Mouse (Mus musculus) cerebellum, postnatal 4 days (tissue): ENCODE results near the gene Tns1.
A peak's percentile ranks its signal among the peaks of the same experiment; 100 is the strongest.

Experiments
- DNase-seq, 2 experiments: peaks; one replicate each; pipeline ENCODE4 v3.0.0; 2022; ENCODE audit warnings: low spot score in 2 of 2, mixed read lengths in 1 of 2

The Tns1 gene

DNA sequence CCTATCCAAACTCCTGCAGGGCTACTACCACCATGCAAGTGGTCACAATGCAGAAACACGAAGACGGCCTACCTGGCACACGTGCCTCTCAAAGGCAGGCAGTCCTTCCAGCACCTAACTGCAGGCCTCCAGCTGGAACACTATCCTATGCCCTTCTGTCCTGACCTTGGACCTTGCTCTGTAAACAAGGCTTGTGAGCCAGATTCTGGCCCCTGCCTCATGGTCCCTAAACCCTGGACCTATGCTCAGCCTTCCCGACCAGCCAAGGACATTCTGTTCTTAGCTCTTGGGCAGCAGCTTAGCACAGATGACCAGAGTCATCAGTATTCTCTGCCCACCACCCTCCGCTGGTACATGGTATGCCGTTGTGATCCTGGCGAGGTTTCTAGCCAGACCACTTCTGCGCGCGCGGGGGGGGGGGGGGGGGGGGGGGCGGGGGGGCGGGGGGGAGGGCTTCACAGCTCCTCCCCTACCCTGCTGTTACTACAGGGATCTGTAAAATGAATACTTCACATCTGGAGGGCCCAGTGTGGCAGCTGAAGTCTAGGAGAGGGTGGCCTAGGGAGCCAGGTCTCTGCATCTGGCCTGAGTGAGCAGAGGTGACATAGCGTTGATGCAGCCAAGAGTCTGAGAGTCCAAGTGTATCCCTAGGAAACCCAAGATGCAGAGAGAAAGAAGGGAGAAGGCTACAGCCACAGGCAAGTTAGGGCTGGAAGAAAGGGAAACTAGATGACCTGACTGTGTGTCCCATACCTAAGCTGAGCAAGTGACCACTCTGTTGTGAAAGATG lies 109.5 kb downstream of the Tns1 start:
- DNase-seq: no peak

DNA sequence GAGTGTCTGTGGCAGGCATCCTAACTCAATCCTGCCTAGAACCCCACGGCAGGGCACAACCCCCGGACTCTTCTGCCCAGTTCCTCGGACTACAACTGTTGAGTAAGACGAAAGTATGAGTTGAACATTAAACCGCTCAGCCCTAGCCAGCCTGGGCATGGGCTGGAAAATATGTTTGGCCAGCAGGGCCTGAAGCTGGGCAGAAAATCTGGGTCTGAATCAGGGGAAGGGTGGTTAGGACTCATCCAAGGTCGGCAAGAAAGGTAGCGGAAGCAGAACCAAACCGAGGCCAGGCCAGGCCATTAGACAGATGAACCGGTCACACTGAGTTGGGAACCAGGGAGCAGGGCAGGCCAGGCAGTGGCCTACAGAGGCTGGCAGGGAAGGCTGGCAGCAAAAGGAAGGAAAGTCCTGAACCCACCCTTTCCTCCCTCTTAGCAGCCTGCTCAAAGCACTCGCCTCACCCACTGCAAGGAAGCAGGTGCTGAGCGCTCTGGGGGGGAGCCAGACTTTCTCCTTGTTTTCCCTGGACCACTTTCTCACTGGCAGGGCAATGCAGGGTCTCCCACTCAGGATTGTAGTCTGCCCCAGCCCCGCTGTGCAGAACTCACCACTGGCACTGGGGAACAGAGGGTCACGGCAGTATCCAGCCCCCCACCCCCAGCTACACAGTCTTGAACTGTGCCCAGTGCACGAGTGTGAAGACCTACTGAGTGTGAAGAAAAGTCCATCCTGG lies 110.8 kb downstream of the Tns1 start:
- no peak for DNase-seq

DNA sequence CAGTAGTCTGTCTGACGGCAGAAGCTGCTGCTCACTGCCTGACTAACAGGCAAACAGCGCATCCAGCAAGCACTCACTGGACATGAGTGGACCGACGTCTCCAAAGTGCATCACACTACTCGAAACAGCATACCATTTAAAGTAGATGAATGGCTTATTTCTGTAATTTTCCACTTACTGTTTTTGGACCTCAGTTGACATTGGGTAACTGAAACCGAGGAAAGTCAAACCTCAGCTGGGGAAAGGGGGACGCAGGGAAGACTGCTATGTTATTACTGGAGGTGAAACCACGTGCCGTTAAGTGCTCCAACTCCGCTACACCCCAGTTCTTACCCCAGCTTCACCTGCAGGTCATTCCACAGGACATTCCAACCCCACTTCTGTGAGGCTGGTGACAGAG lies 111.5 kb downstream of the Tns1 start:
- DNase-seq: no peak

DNA sequence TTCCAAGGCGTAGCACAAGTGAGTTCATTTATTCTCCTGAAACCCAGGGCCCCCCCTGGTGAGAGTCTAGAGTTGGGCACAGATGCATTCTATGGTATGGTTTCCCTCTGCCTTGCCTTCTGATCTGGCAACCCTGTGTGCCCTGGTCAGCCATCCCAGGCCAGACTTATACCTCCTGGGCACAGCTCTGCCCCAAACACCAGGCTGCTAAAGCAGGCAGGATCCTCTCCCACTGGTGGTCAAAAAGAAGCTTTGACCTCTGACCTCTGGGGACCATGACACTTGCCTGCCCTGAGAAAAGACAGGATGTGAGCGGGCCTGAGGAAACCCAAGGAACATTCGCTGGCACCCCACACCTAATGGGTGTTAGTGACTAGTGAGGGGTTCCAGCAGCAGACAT lies 114.8 kb downstream of the Tns1 start:
- no peak for DNase-seq

DNA sequence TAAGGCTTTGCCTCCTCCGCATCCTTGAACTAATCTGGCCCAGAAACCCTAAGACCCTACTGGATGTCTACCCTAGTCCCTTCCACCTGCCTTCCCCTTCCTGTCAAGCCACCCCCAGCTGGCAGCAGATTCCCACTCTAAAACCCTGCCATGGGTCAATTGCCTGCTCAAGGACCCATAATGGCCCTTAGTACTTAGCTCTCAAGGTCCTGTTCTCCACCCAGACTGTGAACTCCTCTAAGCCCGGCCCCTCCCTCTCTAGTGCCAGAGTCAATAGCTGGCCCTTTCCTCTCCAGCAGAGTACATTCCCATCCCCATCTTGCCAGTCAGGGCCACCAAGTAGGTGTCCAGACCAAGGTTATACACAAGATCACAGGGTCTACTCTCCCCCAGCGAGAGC lies 115.3 kb downstream of the Tns1 start:
- DNase-seq: no peak

DNA sequence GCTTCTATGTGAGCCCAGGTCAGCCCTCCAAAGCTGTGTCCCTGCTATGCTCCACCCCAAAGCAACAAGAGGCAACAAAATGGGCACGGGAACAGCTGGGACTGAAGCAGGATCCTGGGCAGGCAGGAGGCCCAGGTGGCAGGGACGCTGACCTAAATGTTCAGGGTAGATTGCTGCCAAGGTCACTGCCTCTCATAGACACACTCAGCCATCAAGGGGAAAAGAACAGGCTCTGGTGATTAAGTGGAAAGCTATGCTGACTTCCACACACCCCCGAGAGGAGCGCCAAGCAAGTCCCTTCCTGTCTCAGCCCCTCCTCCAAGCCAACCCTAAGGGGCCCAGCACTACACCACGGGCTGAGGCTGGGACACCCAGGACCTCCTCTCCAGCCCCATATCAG lies 115.8 kb downstream of the Tns1 start:
- DNase-seq: no peak

DNA sequence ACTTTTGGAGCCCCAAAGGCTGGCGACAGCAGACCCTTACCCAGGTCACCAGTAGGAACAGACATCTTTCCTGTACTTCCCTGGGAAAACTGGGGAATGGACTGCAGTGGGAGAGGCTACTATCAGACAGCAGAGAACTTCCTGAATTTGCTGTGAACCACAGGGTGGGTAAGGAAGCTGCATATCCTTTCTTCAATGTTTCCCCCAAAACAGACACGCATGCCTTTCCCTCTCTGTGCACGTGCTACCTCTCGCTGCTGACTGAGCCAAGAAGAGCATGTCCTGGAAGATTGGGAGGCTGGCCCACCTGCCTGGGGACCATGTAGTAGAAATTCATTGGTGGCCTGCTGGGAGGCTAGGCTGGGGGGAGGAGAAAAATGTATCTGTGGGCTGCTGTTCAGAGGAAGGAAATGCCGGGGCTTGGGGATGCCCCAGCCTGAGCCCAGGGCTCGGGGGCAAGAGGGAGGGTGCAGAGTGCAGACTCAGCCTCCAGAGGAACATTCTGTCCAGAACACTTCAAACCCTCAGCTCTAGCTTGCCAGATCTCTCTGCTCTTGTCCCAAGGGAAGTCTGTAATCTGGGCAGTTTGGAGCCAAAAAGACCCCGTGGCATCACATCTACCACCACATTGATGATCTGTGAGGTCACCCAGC lies 116.7 kb downstream of the Tns1 start:
- DNase-seq: no peak

DNA sequence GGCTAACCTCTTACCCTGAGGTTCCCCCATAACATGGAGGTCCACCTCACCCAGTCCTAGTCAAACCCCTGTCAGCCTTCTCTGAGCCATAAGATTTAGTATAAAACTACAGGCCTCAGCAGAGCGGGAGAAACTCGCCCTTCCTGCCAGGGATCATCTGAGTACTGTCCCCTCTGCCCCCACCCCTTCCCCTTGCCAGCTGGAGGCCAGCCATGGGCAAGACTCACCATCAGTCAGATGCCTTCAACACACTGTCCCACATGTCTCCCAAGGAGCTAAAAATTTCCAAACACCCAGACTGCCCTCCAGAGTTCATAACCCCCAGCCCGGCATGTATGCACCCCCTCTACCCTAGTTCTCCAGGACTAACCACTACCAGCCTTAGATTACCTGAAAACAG lies 119.2 kb downstream of the Tns1 start:
- no peak for DNase-seq

DNA sequence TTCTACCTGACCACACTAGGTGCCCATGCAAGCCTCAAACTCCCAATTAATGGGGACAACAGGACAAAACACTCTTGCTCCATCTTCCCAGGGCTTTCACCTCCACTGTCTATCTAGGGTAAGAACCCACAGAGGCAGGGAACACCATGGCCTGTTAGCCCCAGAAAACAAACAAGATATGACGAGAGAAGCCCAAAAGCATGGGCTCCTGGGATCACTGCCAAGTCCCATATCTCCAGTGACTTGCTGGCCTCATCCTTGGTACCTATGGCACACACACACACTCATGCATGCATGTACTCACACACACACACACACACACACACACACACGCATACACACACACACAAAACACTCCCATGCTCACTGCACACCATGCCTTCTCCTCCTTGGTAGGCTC lies 120.5 kb downstream of the Tns1 start:
- DNase-seq: no peak

DNA sequence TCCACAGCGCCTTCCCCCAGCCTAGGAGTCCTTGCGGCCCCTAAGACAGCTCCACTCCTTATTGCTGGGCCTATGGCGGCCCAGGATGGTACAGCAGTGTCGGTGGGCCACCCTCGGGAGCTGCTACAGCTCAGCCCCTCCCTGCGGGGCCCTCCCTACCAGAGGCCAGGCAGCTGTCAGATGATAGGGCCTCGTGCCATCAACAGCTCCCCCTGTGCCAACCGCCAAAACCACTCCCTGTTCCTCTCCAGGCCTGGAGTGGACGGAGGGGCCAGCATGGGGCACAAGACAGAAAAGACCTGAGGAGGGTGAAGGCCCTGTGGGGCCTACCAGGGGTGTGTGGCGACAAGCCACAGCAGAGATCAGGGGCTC lies 122.8 kb downstream of the Tns1 start:
- DNase-seq: no peak

DNA sequence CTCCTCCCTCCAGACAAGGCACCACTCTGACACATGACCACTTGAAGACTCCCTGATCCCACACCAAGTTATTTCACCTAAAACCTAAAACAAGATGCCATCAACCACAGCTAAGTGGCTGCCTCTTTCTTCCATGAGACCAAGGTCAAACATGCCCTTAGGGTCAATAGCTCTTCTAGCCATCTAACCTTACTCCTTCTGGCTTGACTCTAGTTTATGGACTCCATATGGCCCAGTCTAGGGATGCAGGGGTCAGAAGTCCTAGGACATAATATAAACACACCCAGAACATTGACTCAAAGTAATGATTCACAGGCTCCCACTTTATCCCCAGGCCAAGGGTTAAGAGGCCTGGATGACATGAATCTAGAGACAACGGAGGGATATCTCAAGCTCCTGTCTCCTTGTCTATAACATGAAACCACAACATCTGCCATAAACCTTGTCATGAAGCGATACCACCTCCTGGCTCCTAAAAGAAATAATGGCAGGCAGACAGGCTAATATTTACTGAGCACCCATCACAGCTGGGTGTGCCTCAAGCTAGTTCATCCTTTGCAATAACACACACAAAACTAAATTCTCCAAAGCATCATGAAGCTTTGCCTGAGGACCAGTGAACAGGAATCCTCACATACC lies 123.3 kb downstream of the Tns1 start:
- DNase-seq: no peak

DNA sequence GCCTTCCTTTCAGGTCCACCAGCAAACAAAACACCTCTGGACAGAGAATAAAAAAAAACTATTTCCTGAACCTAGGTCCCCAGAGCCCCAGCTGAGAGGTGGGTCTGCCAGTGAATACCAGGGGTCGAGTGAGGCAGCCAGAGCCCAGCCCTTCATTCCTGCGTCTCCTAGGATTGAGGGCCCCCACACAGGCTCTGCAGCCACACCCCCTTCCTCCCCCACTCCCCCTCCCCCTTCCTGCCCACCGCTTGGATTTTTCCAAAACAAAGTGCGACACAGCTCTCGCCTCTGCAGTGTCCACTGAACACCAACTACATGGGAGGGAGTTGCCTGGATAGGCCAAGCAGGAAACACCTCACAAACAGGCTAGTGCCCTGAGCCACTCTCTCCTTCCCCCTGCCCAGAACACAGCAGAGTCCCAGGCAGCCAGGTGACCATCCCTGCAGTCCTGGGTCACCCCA lies 124.0 kb downstream of the Tns1 start:
- no peak for DNase-seq

DNA sequence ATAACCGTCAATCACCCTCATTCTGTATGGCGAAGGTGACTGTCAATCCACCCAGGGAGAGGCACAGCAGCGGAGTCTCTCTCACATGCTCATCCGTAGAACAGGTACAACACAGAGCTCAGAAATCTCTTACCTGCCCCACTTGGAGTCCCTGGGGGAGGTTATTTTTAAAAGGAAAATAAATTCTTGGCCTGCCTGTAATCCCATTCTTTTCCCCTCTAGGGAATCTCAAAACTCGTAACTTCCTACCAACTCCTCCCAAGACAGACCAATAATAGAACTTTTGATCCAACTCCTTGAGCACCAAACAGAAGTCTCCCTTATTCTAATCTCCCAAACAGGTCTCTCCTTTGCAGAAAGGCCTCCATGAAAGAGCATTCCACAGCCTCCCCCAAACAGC lies 124.7 kb downstream of the Tns1 start:
- DNase-seq: no peak

DNA sequence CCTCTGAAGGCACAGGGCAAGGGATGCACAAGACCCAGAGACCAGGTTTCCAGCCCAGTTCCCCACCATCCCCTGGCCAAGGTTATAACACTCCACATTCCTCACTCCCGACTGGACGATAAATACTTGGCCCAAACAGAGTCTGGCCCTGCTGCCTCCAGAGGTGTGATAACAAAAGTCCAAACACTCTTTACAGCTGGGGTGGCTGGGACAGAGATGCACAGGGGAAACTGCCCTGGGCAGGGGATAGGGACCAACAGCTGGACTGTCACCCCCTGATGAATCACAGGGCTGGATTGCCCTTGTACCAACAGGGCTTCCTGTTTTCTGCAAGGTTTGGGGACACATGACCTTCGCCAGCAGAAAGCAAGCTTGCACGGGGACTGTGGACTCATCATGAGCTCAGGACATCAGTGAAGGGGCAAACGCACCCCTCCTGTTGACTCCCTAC lies 125.3 kb downstream of the Tns1 start:
- no peak for DNase-seq

DNA sequence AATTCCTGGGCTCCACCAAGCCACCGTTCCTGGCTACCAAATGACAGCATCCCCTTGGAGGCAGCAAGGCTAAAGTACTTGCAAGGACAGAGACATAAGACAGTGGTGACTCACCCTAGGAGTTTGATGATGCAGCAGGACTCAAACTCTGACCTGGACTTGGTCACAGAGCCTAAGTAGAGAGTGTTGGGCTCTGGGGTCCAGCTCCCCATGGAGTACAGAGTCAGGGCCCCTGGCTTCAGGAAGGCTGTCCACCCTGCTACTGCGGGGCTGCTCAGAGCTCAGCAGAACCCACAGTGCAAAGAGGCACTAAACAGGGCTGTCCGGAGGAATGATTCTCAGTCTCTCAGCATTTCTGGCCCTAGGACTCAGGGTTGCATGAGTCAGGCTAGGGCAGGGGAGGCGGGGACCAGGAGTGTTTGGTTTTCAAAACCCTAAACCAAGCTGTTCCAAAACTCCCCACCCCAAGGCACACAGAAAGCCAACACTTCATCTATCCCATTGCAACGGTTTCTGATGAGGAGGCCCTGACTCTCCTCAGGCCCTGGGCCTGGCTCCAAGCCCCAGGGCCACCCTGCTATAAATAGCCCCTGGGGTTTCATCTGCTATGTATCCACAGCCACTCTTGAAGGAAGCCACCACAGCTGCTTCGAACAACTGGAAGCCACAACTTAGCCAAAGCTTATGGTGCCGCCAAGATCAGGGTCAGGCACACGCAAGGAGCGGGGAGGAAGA lies 126.0 kb downstream of the Tns1 start:
- DNase-seq: no peak

DNA sequence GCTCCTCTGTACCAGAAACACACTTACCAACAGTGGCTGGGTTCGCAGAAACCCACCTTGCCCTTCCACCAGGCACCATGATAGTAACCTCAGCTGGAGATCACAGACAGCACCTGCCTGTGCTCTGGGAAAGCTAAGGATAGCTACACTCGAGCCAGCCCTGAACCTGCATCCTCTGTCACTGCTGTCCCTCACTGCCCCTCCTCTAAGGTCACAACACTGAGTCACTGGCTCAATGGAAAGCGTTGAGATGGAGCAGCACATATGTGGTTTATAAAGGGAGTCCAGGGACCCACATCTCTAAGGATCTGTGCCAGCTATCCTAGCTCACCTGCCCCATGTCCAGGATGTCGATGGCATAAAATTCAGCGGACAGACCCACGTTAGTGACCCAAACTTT lies 126.9 kb downstream of the Tns1 start:
- no peak for DNase-seq

DNA sequence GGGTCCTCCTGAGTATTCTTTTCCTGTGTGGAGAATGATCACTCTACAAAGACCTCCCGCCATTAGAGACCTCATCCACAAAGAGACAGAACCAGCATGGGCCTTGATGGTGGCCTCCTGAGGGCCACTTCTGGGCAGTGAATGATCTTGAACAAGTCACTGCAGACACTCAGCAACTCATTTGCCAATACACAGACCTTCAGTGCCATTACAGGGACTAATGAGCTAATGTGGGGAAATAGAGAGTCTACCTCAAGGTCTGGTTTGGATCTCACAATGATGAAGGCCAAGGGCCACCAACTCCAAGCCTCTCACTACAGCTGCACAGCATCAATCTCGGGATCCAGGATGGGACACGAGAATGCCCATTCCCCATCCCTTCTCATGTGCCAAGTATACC lies 127.6 kb downstream of the Tns1 start:
- DNase-seq: no peak

DNA sequence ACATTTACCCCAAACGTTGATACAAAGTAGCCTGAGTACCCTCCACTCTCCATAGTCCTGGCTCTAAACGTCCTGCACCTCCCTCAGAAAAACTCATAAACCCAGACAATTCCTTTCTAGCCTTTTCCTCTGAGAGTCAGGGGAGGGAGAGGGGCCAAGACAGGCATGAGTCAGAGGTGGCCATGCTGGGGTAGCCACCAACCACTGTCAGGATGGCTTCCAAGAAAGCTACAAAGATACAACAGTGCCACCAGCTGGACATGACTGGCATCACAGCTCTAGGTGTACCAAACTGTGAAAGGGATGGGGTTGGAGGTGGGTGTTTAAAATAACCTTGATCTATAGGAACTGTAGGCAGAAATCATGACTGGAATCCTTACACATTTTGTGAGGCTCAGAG lies 128.0 kb downstream of the Tns1 start:
- peak; percentile 53 to 68 for DNase-seq

DNA sequence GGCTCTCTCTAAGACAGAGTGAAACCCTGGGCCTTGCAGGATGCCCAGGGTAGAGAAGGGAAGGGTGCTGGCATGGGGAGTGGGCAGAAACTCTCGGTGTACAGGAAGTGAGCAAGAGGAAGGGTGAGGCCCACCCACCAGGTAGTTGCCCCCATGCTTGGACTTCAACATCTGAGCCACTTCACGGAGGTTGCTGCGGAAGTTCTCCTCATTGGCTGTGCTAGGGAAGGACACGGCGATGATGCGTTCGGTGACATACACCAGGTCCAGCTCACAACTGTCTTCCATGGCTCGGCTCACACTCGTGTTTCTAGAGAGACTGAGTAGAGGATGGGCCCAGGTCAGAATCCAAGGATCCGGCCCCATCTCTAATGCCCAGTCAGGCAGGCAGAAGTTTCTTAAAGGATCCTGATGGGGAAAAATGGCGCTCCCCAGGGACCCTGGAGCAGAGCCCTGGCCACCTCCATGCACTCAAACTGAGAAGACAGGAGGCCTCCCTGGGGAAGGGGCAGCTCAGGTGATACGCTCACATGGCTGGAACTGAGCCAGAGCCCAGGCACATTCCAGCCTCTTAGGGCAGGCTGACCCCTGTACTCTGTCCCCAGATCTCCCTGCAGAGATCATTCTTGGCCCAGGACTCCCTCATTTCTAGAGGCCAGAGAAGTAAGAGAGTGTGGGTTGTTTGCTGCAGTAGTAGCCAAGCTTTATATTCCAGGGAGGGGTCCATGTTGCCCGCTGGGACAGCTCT lies 129.0 kb downstream of the Tns1 start:
- DNase-seq: no peak

DNA sequence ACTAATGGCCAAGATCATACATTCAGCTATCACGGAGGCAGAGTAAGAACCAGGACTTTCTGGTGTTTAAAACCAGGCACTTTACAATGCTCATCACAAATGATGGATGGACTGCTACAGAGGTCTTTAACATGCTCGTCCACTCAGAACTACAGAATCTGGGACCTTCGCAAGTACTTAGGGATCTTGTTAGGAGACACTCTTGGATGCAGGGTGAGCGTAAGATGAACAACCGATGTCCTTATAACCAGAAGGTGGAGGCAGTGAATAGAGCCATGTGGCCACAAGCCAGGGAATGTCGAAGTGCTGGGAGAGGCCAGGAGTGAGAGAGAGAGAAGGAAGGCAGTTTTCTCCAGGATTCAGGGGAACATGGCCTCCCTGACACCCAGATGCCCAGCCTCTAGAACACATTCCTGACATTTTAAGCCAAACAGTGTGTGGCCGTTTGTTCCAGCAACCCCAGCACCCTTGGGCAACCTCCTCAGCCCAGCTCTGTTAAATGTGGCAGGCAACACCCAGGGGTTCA lies 130.3 kb downstream of the Tns1 start:
- no peak for DNase-seq

DNA sequence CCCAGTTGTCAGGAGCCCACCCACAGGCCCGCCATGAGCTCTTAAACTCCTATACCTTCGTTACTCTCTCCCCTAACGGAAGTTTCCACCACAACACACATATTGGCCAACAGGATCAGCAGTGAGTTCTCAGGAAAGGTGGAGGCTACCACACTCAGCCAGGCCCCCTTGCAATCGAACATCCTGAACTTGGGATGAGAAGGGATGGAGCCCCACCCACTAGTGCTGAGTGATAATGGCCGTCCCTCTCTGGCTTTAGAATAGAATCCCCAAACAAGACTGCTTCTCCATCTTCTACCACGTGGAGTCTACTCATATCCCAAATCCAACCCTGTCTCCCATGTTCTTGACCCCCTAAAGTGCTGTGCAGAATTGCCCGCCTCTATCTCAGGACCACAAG lies 131.0 kb downstream of the Tns1 start:
- no peak for DNase-seq
